Mouse (Mus musculus) hindbrain, embryonic 11.5 days (tissue): Measurements from ENCODE around the gene Prss50. TPM values are rescaled to one million over a fixed set of nuclear protein-coding genes. Genes with fewer than 3 reads are reported as not detected.

Experiments
- ATAC-seq: fragments of 200-750 bp; cut with Nextera tagmentation; 2 replicates; pipeline ENCODE4 v1.8.0; 2017; ENCODE audit warnings: mild to moderate bottlenecking, moderate TSS enrichment, moderate library complexity; ENCODE audit not compliant: low FRiP score
- DNase-seq: peaks from one replicate; pipeline ENCODE4 v3.0.0-alpha.2; 2015; ENCODE audit warnings: low spot score
- H3K27ac ChIP-seq: fragments of 300-500 bp; sonication (generic); 2 replicates; pipeline ENCODE4 v1.5.1; 2014; ENCODE audit warnings: mild to moderate bottlenecking, low read depth, low read length
- H3K27me3 ChIP-seq: fragments of 300-500 bp; sonication (generic); 2 replicates; pipeline ENCODE4 v1.6.1; 2014; ENCODE audit warnings: mild to moderate bottlenecking, low read length, moderate library complexity, mixed read lengths; ENCODE audit not compliant: control insufficient read depth, insufficient read depth
- H3K36me3 ChIP-seq: fragments of 300-500 bp; sonication (generic); 2 replicates; pipeline ENCODE4 v1.6.1; 2014; ENCODE audit warnings: mild to moderate bottlenecking, low read length, moderate library complexity, mixed read lengths; ENCODE audit not compliant: control insufficient read depth, insufficient read depth
- H3K4me1 ChIP-seq: fragments of 300-500 bp; sonication (generic); replicated peaks from 2 replicates; pipeline ENCODE4 v1.6.1; 2014; ENCODE audit warnings: low read length, mixed read lengths; ENCODE audit not compliant: control insufficient read depth, insufficient read depth
- H3K4me2 ChIP-seq: fragments of 300-500 bp; sonication (generic); replicated peaks from 2 replicates; pipeline ENCODE4 v1.6.1; 2014; ENCODE audit warnings: mild to moderate bottlenecking, low read depth, low read length
- H3K4me3 ChIP-seq: fragments of 300-500 bp; sonication (generic); 2 replicates; pipeline ENCODE4 v1.5.1; 2014; ENCODE audit warnings: low read depth, low read length
- H3K9ac ChIP-seq: fragments of 300-500 bp; sonication (generic); 2 replicates; pipeline ENCODE4 v1.6.1; 2014; ENCODE audit warnings: low read depth, low read length
- H3K9me3 ChIP-seq: fragments of 300-500 bp; sonication (generic); 2 replicates; pipeline ENCODE4 v1.6.1; 2016; ENCODE audit warnings: low read length; ENCODE audit not compliant: control insufficient read depth
- WGBS: fragments of 180-500 bp; shearing (Covaris S2); extraction: QIAGEN DNeasy Blood & Tissue Kit; methylation state at CpG from one replicate; pipeline ENCODE4 v1.1.7; 2014; 5-methylcytosine and 5-hydroxymethylcytosine counted together
- polyA plus RNA-seq: library from polyadenylated mRNA; unstranded; fragments of >200 nt; fragmentation: Nextera tagmentation; extraction: Ambion mirVana; gene quantifications from 2 replicates; pipeline ENCODE4 v1.2.1, GENCODE M21; 2014

Prss50 gene
- polyA plus RNA-seq, 1 experiment from 2014 or later = 0.31 TPM

GRCm38 (mm10) chr9:110879191-110879920 is 21.6 kb downstream of the Prss50 start, which contains the start of gene Als2cl:
Gene Als2cl, plus strand, starts transcription at chr9:110879870.
- no peak for DNase-seq

GRCm38 (mm10) chr9:110879998-110880561 is 22.3 kb downstream of the Prss50 start, which contains the start of gene Tmie:
Gene Tmie, minus strand, starts transcription at chr9:110880113.
- peak within 1 kb of the TSS; percentile 83 for H3K4me2 ChIP-seq
- H3K9me3 ChIP-seq = no peaks in the 10 kb centered on the region
- ATAC-seq (0 out of 2 replicates have a peak, but pooled peaks have one; percentile 13), DNase-seq (peak; percentile 51)
- peaks cover 10% of the 10 kb centered on the region for H3K4me1 ChIP-seq
- WGBS = under 1% methylated on average over 42 of the region's 57 CpGs
- H3K4me3 ChIP-seq = peak within 1 kb of the TSS; percentile 48
- peaks cover 34% of the 10 kb centered on the region for H3K27me3 ChIP-seq
- no peaks in the 10 kb centered on the region for H3K36me3 ChIP-seq
- no peak within 1 kb of the TSS for H3K27ac ChIP-seq
- 0 out of 2 replicates have a peak within 1 kb of the TSS, but pooled peaks have one; percentile 27 for H3K9ac ChIP-seq

More at GRCm38 (mm10) chr9:110879191-110879920, 21.6 kb downstream of the Prss50 start, which contains the start of gene Als2cl:
- H3K27me3 ChIP-seq = peaks cover 34% of the 10 kb centered on the region
- H3K4me3 ChIP-seq = peak within 1 kb of the TSS; percentile 48
- WGBS = 13% methylated on average over 12 of the region's 12 CpGs
- H3K9ac ChIP-seq = 0 out of 2 replicates have a peak within 1 kb of the TSS, but pooled peaks have one; percentile 27
- no peak for ATAC-seq
- peaks cover 17% of the 10 kb centered on the region for H3K4me1 ChIP-seq
- no peaks in the 10 kb centered on the region for H3K36me3 ChIP-seq
- H3K9me3 ChIP-seq = no peaks in the 10 kb centered on the region
- peak within 1 kb of the TSS; percentile 83 for H3K4me2 ChIP-seq
- H3K27ac ChIP-seq = no peak within 1 kb of the TSS

- no peaks in the 10 kb centered on the region for H3K9me3 ChIP-seq
- ATAC-seq = no peak
- no peaks in the 10 kb centered on the region for H3K36me3 ChIP-seq
- H3K9ac ChIP-seq = no peak overlapping the region
- 70% methylated on average over 4 of the region's 4 CpGs for WGBS
- H3K27ac ChIP-seq = no peak overlapping the region
- peaks cover 6% of the 10 kb centered on the region for H3K4me1 ChIP-seq
- peaks cover 34% of the 10 kb centered on the region for H3K27me3 ChIP-seq
- no peak for DNase-seq
- H3K4me2 ChIP-seq = peak overlapping the region; percentile 83; the same call in 1 of the 2 replicates
- H3K4me3 ChIP-seq = peak overlapping the region; percentile 48
Observed at GRCm38 (mm10) chr9:110880772-110881171, 23.0 kb downstream of the Prss50 start.

GRCm38 (mm10) chr9:110881953-110882352 is 24.2 kb downstream of the Prss50 start:
- 76% methylated on average over 7 of the region's 7 CpGs for WGBS
- DNase-seq (no peak), ATAC-seq (no peak)
- H3K9ac ChIP-seq = no peak overlapping the region
- no peak overlapping the region for H3K4me2 ChIP-seq
- no peaks in the 10 kb centered on the region for H3K36me3 ChIP-seq
- no peaks in the 10 kb centered on the region for H3K9me3 ChIP-seq
- H3K27me3 ChIP-seq = peaks cover 34% of the 10 kb centered on the region
- no peak overlapping the region for H3K4me3 ChIP-seq
- no peak overlapping the region for H3K27ac ChIP-seq
- H3K4me1 ChIP-seq = peaks cover 6% of the 10 kb centered on the region

GRCm38 (mm10) chr9:110887388-110888303 is 29.9 kb downstream of the Prss50 start:
- no peaks in the 10 kb centered on the region for H3K9me3 ChIP-seq
- no peak overlapping the region for H3K4me3 ChIP-seq
- H3K9ac ChIP-seq = no peak overlapping the region
- H3K27ac ChIP-seq = no peak overlapping the region
- no peak for ATAC-seq
- no peaks in the 10 kb centered on the region for H3K27me3 ChIP-seq
- no peak overlapping the region for H3K4me2 ChIP-seq
- H3K36me3 ChIP-seq = no peaks in the 10 kb centered on the region
- WGBS = 73% methylated on average over 9 of the region's 9 CpGs
- H3K4me1 ChIP-seq = no peaks in the 10 kb centered on the region
- DNase-seq = no peak

- H3K9ac ChIP-seq = no peak overlapping the region
- no peaks in the 10 kb centered on the region for H3K27me3 ChIP-seq
- ATAC-seq (no peak), DNase-seq (no peak)
- H3K27ac ChIP-seq = no peak overlapping the region
- H3K9me3 ChIP-seq = no peaks in the 10 kb centered on the region
- no peaks in the 10 kb centered on the region for H3K36me3 ChIP-seq
- 94% methylated on average over 14 of the region's 14 CpGs for whole genome bisulfite sequencing
- H3K4me3 ChIP-seq = no peak overlapping the region
- no peaks in the 10 kb centered on the region for H3K4me1 ChIP-seq
- no peak overlapping the region for H3K4me2 ChIP-seq
Observed at GRCm38 (mm10) chr9:110888935-110889334, 31.2 kb downstream of the Prss50 start.

- Histone ChIP-seq H3K36me3 (no peaks in the 10 kb centered on the region), H3K9me3 (no peaks in the 10 kb centered on the region), H3K27me3 (no peaks in the 10 kb centered on the region), H3K4me1 (no peaks in the 10 kb centered on the region), H3K4me2 (no peak overlapping the region), H3K27ac (no peak overlapping the region), H3K9ac (no peak overlapping the region), H3K4me3 (no peak overlapping the region)
- ATAC-seq (no peak), DNase-seq (no peak)
- WGBS = 17% methylated on average over 21 of the region's 21 CpGs
Observed at GRCm38 (mm10) chr9:110890026-110890783, 32.4 kb downstream of the Prss50 start.
